Mouse (Mus musculus) urinary bladder, postnatal 4 days (tissue): ENCODE measurements around the gene Ddx55.

Experiments used
- DNase-seq, 2 experiments: peaks; one replicate each; pipeline ENCODE4 v3.0.0; 2021 to 2022; ENCODE audit warnings: low spot score in 2 of 2

The Ddx55 gene

DNA sequence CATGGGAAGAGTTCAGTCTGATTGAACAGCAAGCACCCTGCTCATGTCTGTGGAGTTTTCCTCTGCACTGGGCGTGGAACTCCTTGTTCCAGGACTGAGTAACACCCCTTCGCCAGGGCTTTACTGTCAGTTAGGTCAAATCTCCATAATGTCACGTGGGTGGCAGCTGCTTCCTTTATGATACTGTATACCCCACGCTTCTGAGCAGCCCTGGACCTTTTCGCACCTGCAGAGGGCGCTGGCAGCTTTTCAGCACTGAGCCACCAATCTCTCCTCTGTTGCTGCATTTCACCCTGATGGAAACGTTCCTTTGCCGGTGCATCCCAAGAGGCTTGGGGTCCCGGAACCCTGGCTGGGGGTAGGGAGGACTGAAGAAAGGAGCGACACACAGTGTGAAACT, 58.3 kb downstream of the Ddx55 start:
- no peak for DNase-seq

DNA sequence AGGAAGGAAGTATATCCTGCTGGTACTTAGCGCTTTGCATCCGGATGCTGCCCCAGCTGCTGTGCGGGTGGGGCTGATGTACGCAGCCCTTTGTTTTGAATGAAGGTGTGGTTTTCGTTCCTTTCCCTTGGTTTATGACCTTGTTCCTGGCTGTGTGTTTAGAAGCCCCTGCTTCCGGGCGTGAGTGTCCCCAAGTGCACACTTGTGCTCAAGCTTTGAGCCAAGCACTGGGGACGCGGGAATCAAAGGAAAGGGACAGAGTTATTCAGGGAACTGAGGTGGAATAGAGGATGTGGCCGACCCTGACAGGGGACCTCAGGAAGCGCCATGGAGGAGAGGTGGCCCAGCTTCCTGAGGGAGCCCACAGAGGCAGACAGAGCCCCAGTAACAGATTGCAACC, 62.0 kb downstream of the Ddx55 start:
- DNase-seq: no peak

DNA sequence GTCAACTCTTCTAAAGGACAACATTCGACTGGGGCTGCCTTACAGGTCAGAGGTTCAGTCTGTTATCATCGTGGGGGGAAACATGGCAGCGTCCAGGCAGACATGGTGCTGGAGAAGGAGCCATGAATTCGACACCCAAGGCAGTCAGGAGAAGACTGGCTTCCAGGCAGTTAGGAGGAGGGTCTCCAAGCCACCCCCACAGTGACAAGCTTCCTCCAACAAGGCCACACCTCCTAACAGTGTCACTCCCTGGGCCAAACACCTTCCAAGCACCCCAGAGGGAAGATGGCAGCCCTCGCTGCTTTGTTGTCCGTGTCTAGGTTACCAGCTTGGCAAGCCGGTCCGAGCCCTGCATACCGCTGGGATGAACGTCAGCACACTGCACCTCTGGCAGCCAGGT, 66.0 kb downstream of the Ddx55 start:
- no peak for DNase-seq
